Mouse (Mus musculus) limb, embryonic 11.5 days (tissue): ENCODE measurements around the gene Gng2. TPM values are rescaled to one million over a fixed set of nuclear protein-coding genes. Genes with fewer than 3 reads are reported as not detected.

Source experiments
- ATAC-seq: fragments of 200-750 bp; cut with Nextera tagmentation; 2 replicates; pipeline ENCODE4 v1.8.0; 2017; ENCODE audit warnings: low read depth; ENCODE audit not compliant: insufficient number of reproducible peaks, low FRiP score, low TSS enrichment
- DNase-seq: peaks from one replicate; pipeline ENCODE4 v3.0.0-alpha.2; 2015; ENCODE audit warnings: low spot score
- H3K27ac ChIP-seq: fragments of 300-500 bp; sonication (generic); replicated peaks from 2 replicates; pipeline ENCODE4 v1.5.1; 2014; ENCODE audit warnings: low read depth, mild to moderate bottlenecking, low read length
- H3K27me3 ChIP-seq: fragments of 300-500 bp; sonication (generic); 2 replicates; pipeline ENCODE4 v1.6.1; 2014; ENCODE audit warnings: mild to moderate bottlenecking, low read length, mixed read lengths; ENCODE audit not compliant: control insufficient read depth, insufficient read depth
- H3K36me3 ChIP-seq: fragments of 300-500 bp; sonication (generic); 2 replicates; pipeline ENCODE4 v1.6.1; 2014; ENCODE audit warnings: mild to moderate bottlenecking, low read length, moderate library complexity, mixed read lengths; ENCODE audit not compliant: control insufficient read depth, insufficient read depth
- H3K4me1 ChIP-seq: fragments of 300-500 bp; sonication (generic); 2 replicates; pipeline ENCODE4 v1.6.1; 2014; ENCODE audit warnings: low read length, mixed read lengths; ENCODE audit not compliant: control insufficient read depth, insufficient read depth
- H3K4me2 ChIP-seq: fragments of 300-500 bp; sonication (generic); 2 replicates; pipeline ENCODE4 v1.6.1; 2014; ENCODE audit warnings: low read depth, mild to moderate bottlenecking, moderate library complexity; ENCODE audit not compliant: severe bottlenecking
- H3K4me3 ChIP-seq: fragments of 300-500 bp; sonication (generic); 2 replicates; pipeline ENCODE4 v1.5.1; 2014; ENCODE audit warnings: low read depth, low read length
- H3K9ac ChIP-seq: fragments of 300-500 bp; sonication (generic); 2 replicates; pipeline ENCODE4 v1.6.1; 2014; ENCODE audit warnings: mild to moderate bottlenecking, low read length
- H3K9me3 ChIP-seq: fragments of 300-500 bp; sonication (generic); 2 replicates; pipeline ENCODE4 v1.6.1; 2016; ENCODE audit warnings: low read length; ENCODE audit not compliant: control insufficient read depth
- whole genome bisulfite sequencing: fragments of 180-500 bp; shearing (Covaris S2); extraction: QIAGEN DNeasy Blood & Tissue Kit; methylation state at CpG from one replicate; pipeline ENCODE4 v1.1.7; 2014; 5-methylcytosine and 5-hydroxymethylcytosine counted together
- polyA plus RNA-seq: library from polyadenylated mRNA; unstranded; fragments of >200 nt; fragmentation: Nextera tagmentation; extraction: Ambion mirVana; gene quantifications from 2 replicates; pipeline ENCODE4 v1.2.1, GENCODE M21; 2014

Gng2 gene
- polyA plus RNA-seq, 1 experiment from 2014 or later: 73.9 TPM

DNA sequence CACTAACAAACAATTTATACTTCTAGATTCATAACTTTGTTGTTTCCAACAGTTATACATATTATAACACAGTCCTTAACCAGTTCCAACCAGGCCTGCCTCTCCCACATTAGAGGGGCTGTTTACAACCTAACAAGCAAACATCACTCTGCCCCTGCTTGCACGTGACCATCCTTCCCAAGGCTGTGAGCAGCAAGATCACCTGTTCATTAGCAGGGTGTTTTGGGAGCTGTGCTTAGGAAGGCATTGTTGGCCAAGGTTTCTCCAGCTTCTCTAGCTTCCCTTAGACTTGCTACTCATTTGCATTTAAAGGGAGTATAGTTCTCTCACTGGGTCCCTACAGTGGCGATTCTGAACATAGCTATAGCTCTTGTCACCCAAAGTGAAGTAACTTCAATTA is 119.1 kb downstream of the Gng2 start:
- no peak overlapping the region for H3K9ac ChIP-seq
- no peak overlapping the region for H3K27ac ChIP-seq
- H3K27me3 ChIP-seq: no peaks in the 10 kb centered on the region
- no peaks in the 10 kb centered on the region for H3K9me3 ChIP-seq
- H3K4me3 ChIP-seq: no peak overlapping the region
- ATAC-seq: no peak
- H3K4me2 ChIP-seq: no peak overlapping the region
- H3K36me3 ChIP-seq: no peaks in the 10 kb centered on the region
- WGBS: 64% methylated on average over 2 of the region's 2 CpGs
- no peak for DNase-seq
- no peaks in the 10 kb centered on the region for H3K4me1 ChIP-seq

DNA sequence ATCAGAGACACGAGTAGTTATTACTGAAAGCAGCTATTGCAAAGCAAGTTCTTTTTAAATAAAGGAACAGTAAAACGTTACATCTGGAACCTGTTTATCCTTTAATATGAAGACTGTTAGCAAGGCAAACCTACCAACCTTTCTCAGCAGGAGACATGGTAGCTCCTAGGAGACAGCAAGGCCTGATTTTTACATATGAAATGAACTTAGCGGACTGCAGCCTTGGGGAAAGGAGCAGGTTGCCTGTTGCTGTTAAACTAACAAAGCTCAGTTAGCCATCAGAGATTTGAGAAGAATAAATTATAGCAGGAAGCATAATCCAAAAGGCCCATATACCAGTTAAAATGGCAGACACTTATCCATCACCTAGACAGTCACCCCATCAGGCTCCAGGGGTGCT is 124.0 kb downstream of the Gng2 start:
- ATAC-seq: no peak
- H3K4me1 ChIP-seq: no peaks in the 10 kb centered on the region
- no peak overlapping the region for H3K4me2 ChIP-seq
- H3K9ac ChIP-seq: no peak overlapping the region
- WGBS: 47% methylated on average over 3 of the region's 3 CpGs
- H3K27me3 ChIP-seq: no peaks in the 10 kb centered on the region
- no peak overlapping the region for H3K4me3 ChIP-seq
- DNase-seq: no peak
- no peaks in the 10 kb centered on the region for H3K9me3 ChIP-seq
- H3K27ac ChIP-seq: no peak overlapping the region
- no peaks in the 10 kb centered on the region for H3K36me3 ChIP-seq

DNA sequence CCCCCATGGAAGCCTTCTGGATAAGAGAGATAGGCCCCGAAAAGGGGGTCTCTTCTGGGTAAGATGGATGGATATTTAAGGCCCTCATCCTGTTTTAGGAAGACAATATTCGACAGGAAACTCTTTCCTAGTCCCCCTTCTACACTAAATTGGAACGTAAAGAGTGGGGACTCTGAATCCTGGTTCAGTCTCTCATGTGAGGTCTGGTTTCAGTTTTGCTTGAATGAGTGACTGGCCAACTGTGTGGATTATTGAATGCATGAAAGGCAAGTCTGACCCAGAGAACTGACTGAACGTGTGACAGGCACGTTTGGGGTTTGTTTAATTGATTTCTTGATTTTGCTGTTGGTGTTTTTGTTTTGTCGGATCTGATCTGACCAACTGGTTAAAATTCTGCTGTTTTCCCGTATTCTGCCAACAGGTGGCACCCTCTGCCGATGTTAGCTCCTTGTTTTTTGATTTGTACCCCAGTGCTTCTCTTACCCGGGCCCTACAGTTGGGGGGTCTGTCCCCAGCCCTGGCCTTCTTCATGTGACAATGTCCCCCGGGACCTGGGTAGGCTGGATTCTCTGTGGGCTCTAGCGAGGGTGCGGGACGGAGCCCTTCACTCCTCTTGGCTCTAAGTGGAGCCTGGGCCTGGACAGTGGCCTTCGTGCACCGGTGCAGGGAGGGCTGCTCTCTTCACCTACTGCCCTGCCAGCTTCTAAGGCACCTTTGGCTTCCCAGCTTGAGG is 137.7 kb downstream of the Gng2 start:
- no peak overlapping the region for H3K4me3 ChIP-seq
- DNase-seq: peak; percentile 83
- H3K27me3 ChIP-seq: no peaks in the 10 kb centered on the region
- WGBS: 30% methylated on average over 15 of the region's 15 CpGs
- no peak overlapping the region for H3K27ac ChIP-seq
- no peaks in the 10 kb centered on the region for H3K36me3 ChIP-seq
- H3K4me2 ChIP-seq: no peak overlapping the region
- ATAC-seq: peak; percentile 77; the same call in 1 of the 2 replicates
- peak overlapping the region; percentile 45 for H3K9ac ChIP-seq
- no peaks in the 10 kb centered on the region for H3K4me1 ChIP-seq
- no peaks in the 10 kb centered on the region for H3K9me3 ChIP-seq

DNA sequence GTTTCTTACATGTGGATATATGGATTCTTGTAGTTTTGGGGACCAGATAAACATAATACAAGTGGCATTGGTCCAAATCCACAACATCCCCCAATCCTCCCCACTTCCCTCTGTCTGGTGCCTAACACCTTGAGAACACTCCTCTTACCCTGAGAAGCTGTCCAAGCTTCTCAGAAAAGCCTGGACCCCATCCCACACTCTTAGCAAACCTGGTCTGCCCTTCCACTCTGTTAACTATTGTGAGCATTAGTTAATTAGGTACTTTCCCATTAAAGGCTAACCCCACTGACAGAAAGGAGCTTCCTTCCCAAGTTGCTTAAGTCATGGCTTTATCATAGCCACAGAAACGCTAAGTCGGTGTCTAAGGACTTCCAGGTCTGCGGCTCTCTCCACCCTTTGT is 141.1 kb downstream of the Gng2 start:
- Histone ChIP-seq H3K4me1 (no peaks in the 10 kb centered on the region), H3K4me2 (no peak overlapping the region), H3K27me3 (no peaks in the 10 kb centered on the region), H3K9ac (no peak overlapping the region), H3K36me3 (no peaks in the 10 kb centered on the region), H3K27ac (no peak overlapping the region), H3K4me3 (no peak overlapping the region), H3K9me3 (no peaks in the 10 kb centered on the region)
- 90% methylated on average over 3 of the region's 3 CpGs for WGBS
- DNase-seq: no peak
- ATAC-seq: no peak

DNA sequence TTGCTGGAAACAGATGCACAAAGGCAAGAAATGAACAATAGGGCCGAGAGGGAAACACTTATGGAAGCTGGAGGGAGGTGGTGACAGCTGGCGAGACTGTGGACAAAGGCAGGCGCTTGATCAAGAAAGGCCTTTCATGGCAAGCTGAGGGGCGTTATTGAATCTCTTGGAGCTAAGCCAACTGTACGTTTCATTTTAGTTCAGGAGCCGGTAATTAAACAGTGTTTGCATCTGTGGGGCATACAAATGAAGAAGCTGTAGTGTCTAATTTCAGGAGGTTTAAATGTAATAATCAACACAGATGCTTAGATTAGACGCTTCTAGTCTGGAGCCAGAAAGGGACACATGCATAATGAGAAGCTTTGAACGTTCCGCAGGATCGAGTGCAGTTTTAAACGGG is 151.9 kb downstream of the Gng2 start:
- Histone ChIP-seq H3K4me2 (no peak overlapping the region), H3K4me3 (no peak overlapping the region), H3K27me3 (no peaks in the 10 kb centered on the region), H3K27ac (no peak overlapping the region), H3K9ac (no peak overlapping the region), H3K36me3 (peaks cover 6% of the 10 kb centered on the region), H3K9me3 (no peaks in the 10 kb centered on the region), H3K4me1 (peaks cover 4% of the 10 kb centered on the region)
- WGBS: 84% methylated on average over 11 of the region's 11 CpGs
- no peak for DNase-seq
- no peak for ATAC-seq

DNA sequence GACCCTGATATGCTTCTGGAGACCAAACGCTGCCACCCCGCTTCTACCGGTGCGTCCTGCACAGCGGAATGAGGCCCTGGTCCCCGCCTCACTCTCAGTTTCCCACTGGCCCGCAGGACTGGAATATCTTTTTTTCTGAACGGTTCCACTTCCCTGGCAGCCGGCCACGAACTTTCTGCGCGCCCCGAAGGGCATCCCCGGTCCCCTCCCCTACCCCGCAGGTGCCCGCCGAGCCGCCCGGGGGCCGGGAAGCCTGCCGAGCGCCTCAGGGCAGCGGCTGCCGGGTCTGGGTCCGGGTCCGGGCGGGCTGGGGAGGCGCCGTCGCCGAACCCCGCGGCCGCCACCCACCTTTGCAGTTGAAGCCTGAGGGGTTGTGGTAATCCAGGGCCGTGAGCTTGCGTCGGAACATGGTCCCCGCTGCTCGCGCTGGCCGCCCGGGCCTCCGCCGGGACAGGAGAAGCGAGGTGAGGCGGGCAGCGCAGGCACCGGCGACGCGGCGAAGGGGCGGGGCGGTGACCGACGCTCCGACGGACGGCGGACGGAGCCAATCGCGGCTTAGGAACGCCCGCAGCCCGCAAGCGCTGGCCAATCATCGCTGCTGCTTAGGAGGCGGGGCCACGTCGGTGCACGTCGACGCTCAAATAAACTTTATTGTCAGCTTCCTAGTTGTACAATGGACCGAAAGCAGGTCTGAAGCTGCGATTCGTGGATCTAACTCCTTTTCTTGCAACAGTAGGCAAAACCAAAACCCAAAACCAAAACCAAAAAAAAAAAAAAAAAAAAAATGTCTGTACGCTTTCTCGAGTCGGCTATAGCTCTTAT is 153.9 kb downstream of the Gng2 start, which contains the start of gene Rtraf:
TSS of gene Rtraf (minus strand) at position 504 of the 822 bp plus-strand sequence.
- Histone ChIP-seq H3K36me3 (peaks cover 8% of the 10 kb centered on the region), H3K4me1 (peaks cover 4% of the 10 kb centered on the region), H3K27me3 (no peaks in the 10 kb centered on the region), H3K9ac (peak within 1 kb of the TSS; percentile 89), H3K4me2 (peak within 1 kb of the TSS; percentile 76), H3K4me3 (peak within 1 kb of the TSS; percentile 92), H3K9me3 (no peaks in the 10 kb centered on the region), H3K27ac (no peak within 1 kb of the TSS)
- ATAC-seq: peak; percentile 96
- DNase-seq: peak; percentile 92
- WGBS: under 1% methylated on average over 80 of the region's 80 CpGs

Other genes starting within 250 kb of the Gng2 start
- gene Nid2, start 226.4 kb downstream of the Gng2 start, polyA plus RNA-seq: 79.7 and 82.3 TPM in 2 replicates
- 256 and 263 TPM in 2 replicates for gene Rtraf, start 153.8 kb downstream of the Gng2 start, polyA plus RNA-seq
- gene Saysd1, start 160.9 kb upstream of the Gng2 start, polyA plus RNA-seq: 11.4 and 15.3 TPM in 2 replicates
- gene Kcnk5, start 204.2 kb upstream of the Gng2 start, polyA plus RNA-seq: 5.2 and 6.4 TPM in 2 replicates